8 mouse cellular contexts compared by ENCODE assay signal in genomic region chr7:29170755-29171561, GRCm38 (mm10). TPM values are rescaled to one million over a fixed set of nuclear protein-coding genes. Genes with fewer than 3 reads are reported as not detected.
A peak's percentile ranks its signal among the peaks of the same experiment; 100 is the strongest.
DNase-seq lines count a peak whose midpoint lies in the region; ATAC-seq and TF ChIP-seq lines count a peak whose summit lies in the region.

No protein-coding gene starts in this region.

- no peak for TF ChIP-seq CTCF in intestine, postnatal 0 days (IDR thresholded peaks at IDR 0.05; ENCODE audit: low read depth)

- peak overlapping the region; percentile 35 for H3K9ac ChIP-seq in forebrain, embryonic 13.5 days
- peak overlapping the region; percentile 41 for H3K9ac ChIP-seq in intestine, postnatal 0 days (ENCODE audit: low read depth, low read length)

- no peak for ATAC-seq in forebrain, embryonic 13.5 days
- 0 out of 2 replicates have a peak, but pooled peaks have one; percentile 32 for ATAC-seq in intestine, postnatal 0 days

- peaks cover 49% of the 10 kb centered on the region for H3K4me1 ChIP-seq in forebrain, embryonic 13.5 days
- 0 out of 2 replicates have a peak, but pooled peaks cover 4% of the 10 kb centered on the region for H3K4me1 ChIP-seq in intestine, postnatal 0 days (replicated peaks; ENCODE audit: control insufficient read depth, insufficient read depth, low read length)
- peaks cover 73% of the 10 kb centered on the region for H3K4me1 ChIP-seq in megakaryocyte, embryonic 14.5 days

- no peak overlapping the region for H3K27ac ChIP-seq in forebrain, embryonic 13.5 days
- H3K27ac ChIP-seq in intestine, postnatal 0 days (ENCODE audit: low read depth, low read length) = no peak overlapping the region

- peak overlapping the region; percentile 81 for H3K4me2 ChIP-seq in forebrain, embryonic 13.5 days
- H3K4me2 ChIP-seq in intestine, postnatal 0 days (replicated peaks; ENCODE audit: low read depth) = peak overlapping the region; percentile 71

- WGBS in forebrain, embryonic 13.5 days = under 1% methylated on average over 42 of the region's 43 CpGs
- 1% methylated on average over 42 of the region's 43 CpGs for WGBS in intestine, postnatal 0 days

- H3K36me3 ChIP-seq in forebrain, embryonic 13.5 days (ENCODE audit: poor library complexity, severe bottlenecking) = peaks cover 41% of the 10 kb centered on the region
- peaks cover 35% of the 10 kb centered on the region for H3K36me3 ChIP-seq in intestine, postnatal 0 days (ENCODE audit: control insufficient read depth, insufficient read depth)
- H3K36me3 ChIP-seq in megakaryocyte, embryonic 14.5 days (replicated peaks; ENCODE audit: low read length) = peaks cover 58% of the 10 kb centered on the region

- H3K4me3 ChIP-seq in forebrain, embryonic 13.5 days = peak overlapping the region; percentile 64
- peak overlapping the region; percentile 53 for H3K4me3 ChIP-seq in intestine, postnatal 0 days (ENCODE audit: low read depth, low read length)
- H3K4me3 ChIP-seq in megakaryocyte, embryonic 14.5 days (replicated peaks) = peak overlapping the region; percentile 95

- peak; percentile 15 for DNase-seq in kidney, adult 18-20 months
- DNase-seq in kidney, adult 11 months = no peak
- peak; percentile 29 for DNase-seq in MN1 (ENCODE audit: low spot score)
- peak; percentile 64 for DNase-seq in testis, postnatal 10 days (ENCODE audit: low spot score)
- DNase-seq in urinary bladder, postnatal 36 days (ENCODE audit: low spot score in 2 of 2) = no peak

- no peaks in the 10 kb centered on the region for H3K9me3 ChIP-seq in forebrain, embryonic 13.5 days (replicated peaks)
- no peaks in the 10 kb centered on the region for H3K9me3 ChIP-seq in intestine, postnatal 0 days (ENCODE audit: control insufficient read depth)
- no peaks in the 10 kb centered on the region for H3K9me3 ChIP-seq in megakaryocyte, embryonic 14.5 days

- peaks cover 59% of the 10 kb centered on the region for H3K27me3 ChIP-seq in forebrain, embryonic 13.5 days
- peaks cover 27% of the 10 kb centered on the region for H3K27me3 ChIP-seq in intestine, postnatal 0 days (replicated peaks; ENCODE audit: control insufficient read depth, insufficient read depth, low read length)
- H3K27me3 ChIP-seq in megakaryocyte, embryonic 14.5 days (replicated peaks) = peaks cover 2% of the 10 kb centered on the region

RNA-seq across cellular contexts. Expression of gene Spred3, which starts 0.7 kb away (rescaled TPM):
- 5.6 and 6.5 TPM in 2 replicates for polyA plus RNA-seq in forebrain, embryonic 13.5 days (2015; fragmentation: Nextera tagmentation; extraction: Ambion mirVana)
- polyA plus RNA-seq in intestine, postnatal 0 days (2015; fragmentation: Nextera tagmentation; extraction: Ambion mirVana) = 0.52 and 0.93 TPM in 2 replicates
- polyA plus RNA-seq in megakaryocyte, embryonic 14.5 days (2012; ENCODE audit: insufficient read depth, low replicate concordance) = 5.9 and 7.0 TPM in 2 replicates

RNA-seq across cellular contexts. Expression of gene Ggn, which starts 0.9 kb away (rescaled TPM):
- polyA plus RNA-seq in forebrain, embryonic 13.5 days (2015; fragmentation: Nextera tagmentation; extraction: Ambion mirVana) = 0.38 and 0.65 TPM in 2 replicates
- 0.27 and 0.34 TPM in 2 replicates for polyA plus RNA-seq in intestine, postnatal 0 days (2015; fragmentation: Nextera tagmentation; extraction: Ambion mirVana)
- 16.0 and 26.1 TPM in 2 replicates for polyA plus RNA-seq in megakaryocyte, embryonic 14.5 days (2012; ENCODE audit: insufficient read depth, low replicate concordance)

RNA-seq across cellular contexts. Expression of gene Psmd8, which starts 9.5 kb away (rescaled TPM):
- 292 and 296 TPM in 2 replicates for polyA plus RNA-seq in forebrain, embryonic 13.5 days (2015; fragmentation: Nextera tagmentation; extraction: Ambion mirVana)
- 205 and 209 TPM in 2 replicates for polyA plus RNA-seq in intestine, postnatal 0 days (2015; fragmentation: Nextera tagmentation; extraction: Ambion mirVana)
- polyA plus RNA-seq in megakaryocyte, embryonic 14.5 days (2012; ENCODE audit: insufficient read depth, low replicate concordance) = 131 and 177 TPM in 2 replicates

RNA-seq across cellular contexts. Expression of gene Fam98c, which starts 14.9 kb away (rescaled TPM):
- polyA plus RNA-seq in forebrain, embryonic 13.5 days (2015; fragmentation: Nextera tagmentation; extraction: Ambion mirVana) = 14.1 and 15.9 TPM in 2 replicates
- polyA plus RNA-seq in intestine, postnatal 0 days (2015; fragmentation: Nextera tagmentation; extraction: Ambion mirVana) = 75.9 and 83.4 TPM in 2 replicates
- 75.5 and 135 TPM in 2 replicates for polyA plus RNA-seq in megakaryocyte, embryonic 14.5 days (2012; ENCODE audit: insufficient read depth, low replicate concordance)

RNA-seq across cellular contexts. Expression of gene Rasgrp4, which starts 36.3 kb away (rescaled TPM):
- polyA plus RNA-seq in forebrain, embryonic 13.5 days (2015; fragmentation: Nextera tagmentation; extraction: Ambion mirVana) = 0.48 and 0.57 TPM in 2 replicates
- 0.21 and 0.29 TPM in 2 replicates for polyA plus RNA-seq in intestine, postnatal 0 days (2015; fragmentation: Nextera tagmentation; extraction: Ambion mirVana)
- 1.9 and 7.5 TPM in 2 replicates for polyA plus RNA-seq in megakaryocyte, embryonic 14.5 days (2012; ENCODE audit: insufficient read depth, low replicate concordance)

Comparison
In these comparisons a context has a peak if more than half of its experiments do, and no peak if none do; other contexts are left out.
1. DNase-seq: peak in kidney, adult 18-20 months (single experiment), MN1 (single experiment) and testis, postnatal 10 days (single experiment); none in kidney, adult 11 months (single experiment) and urinary bladder, postnatal 36 days (0 of 2).
2. RNA of gene Ggn, which starts 0.9 kb away (polyA plus RNA-seq): 16.0 to 26.1 TPM in megakaryocyte, embryonic 14.5 days; 0.38 to 0.65 TPM in forebrain, embryonic 13.5 days and 0.27 to 0.34 TPM in intestine, postnatal 0 days; every median in the first group is over 10 times any median in the second.
3. Peak in every context shown above with its lines, with median percentiles within 50 percentile points of each other: H3K4me3 ChIP-seq.